Mouse (Mus musculus): ENCODE results near the gene Fam107b.
"Not testable (repeated sequence)": the region's sequence is repeated elsewhere in the genome, so short reads cannot be mapped to it uniquely, and the experiment has no call there.

Fam107b gene

DNA sequence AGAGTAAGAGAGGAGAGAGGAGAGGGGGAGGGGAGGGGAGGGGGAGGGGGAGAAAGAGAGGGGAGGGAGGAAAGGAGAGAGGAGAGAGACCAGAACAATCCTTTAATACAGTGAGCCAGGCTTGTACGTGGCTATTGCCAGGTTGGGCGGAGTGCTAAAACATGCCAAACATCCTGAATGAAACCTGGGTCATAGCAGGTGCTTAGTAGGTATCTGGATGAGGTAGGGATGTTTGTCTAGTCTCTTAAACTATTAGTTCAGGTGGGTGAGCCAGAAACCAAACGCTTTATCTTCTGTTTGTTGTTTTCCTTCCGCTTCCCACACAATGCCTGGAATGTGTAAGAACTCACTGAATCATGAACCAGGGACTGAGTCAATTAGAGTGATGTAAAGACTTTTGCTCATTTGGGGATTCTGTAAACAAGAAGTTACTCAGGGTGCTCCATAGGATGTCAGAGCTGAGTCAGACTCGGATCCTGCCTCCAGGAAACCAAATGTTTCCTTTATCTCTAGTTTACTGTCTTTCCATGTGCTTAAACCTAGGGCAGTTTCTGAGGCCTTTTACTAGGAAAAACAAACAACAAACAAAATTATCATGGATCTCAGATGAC, 89.1 kb downstream of the Fam107b start:
- DNase-seq = peak; percentile 25

DNA sequence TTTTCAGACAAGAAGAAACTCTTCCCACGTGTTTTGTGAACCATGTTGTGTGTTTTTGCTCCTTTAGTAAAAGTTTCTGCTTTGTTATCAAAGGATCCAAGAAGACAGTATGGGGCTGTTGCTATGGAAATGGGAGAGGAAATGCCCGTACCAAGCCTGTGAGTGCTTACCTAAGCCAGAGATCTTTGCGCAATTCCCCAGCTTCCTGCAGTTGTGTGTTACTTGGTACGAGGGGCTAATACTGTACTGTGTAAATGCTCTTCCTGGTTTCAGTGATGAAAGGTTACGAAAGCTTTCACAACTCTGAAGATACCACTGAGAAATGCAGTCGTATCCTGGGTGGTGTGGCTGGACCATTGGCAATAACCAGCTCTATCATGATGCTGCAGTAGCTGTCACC, 93.8 kb downstream of the Fam107b start:
- peak; percentile 59 for DNase-seq

DNA sequence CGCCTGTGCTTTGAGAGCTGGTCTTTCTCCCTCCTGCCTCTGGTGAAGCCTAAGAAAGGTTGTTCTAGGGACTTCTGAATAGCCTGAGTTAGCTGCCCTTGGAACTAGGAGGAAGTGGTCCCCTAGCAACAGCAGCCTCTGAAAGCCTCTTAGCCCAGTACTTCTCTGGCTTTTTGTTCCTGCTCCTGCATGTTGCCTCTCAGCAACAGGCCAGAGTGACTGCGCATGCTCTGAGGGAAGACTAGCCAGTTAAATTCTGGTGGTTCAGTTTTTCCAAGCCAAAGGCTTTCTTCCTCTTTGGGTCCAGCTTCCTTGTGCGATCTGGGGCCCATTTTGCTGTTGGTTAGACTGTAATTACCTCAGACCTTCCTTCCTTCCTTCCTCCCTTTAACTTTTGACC, 98.4 kb downstream of the Fam107b start:
- DNase-seq = peak; percentile 75

DNA sequence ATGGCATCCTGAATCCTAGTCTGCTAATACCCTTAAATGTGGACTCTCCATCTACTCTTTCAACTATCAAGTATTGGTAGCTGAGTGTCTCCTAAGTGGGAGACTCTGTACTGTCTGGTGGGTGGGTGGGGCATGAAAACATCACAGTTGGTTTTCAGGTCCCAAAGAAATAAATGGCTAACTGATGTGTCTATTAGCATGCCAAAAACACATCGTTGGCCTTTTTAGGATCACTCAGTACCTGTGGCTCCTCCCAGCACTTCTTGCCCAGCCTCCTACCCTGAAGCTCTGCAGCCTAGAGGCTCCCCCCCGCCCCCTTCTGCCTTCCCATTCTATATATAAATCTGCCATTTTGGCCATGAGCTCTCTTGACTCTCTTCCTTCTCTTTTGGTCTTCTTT, 99.4 kb downstream of the Fam107b start:
- DNase-seq = no peak

DNA sequence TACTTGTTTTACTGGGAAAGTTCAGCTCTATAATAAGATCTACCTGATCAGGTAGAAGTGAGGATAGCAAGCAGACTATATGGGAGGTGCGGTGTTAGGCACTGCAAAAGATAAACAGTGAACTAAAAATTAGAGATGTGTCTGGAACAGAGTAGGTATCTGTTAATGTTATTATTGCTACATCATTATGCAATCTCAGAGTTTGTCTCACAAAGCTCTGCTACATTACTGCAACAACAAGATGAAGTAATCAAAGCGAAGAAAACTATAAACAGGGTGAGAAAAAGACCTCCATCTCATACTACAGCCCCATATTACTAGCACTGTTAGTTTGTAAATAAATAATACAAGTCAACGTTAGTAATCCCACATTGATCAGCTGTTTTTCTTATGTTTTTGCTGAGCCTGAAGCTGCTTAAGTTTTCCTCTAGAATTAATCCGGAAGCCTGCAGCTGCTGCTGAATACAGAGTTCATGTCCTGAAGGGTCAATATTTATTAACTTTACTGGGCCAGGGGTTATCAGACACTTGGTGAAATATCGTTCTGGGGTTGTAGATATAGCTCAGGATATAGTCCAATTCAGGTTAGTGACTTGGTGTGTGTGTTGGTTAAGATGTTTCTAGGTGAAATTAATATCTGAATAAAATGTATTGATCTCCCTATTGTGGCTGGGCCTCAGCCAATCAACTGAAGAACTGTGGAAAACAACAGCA, 102.5 kb downstream of the Fam107b start:
- DNase-seq = no peak

DNA sequence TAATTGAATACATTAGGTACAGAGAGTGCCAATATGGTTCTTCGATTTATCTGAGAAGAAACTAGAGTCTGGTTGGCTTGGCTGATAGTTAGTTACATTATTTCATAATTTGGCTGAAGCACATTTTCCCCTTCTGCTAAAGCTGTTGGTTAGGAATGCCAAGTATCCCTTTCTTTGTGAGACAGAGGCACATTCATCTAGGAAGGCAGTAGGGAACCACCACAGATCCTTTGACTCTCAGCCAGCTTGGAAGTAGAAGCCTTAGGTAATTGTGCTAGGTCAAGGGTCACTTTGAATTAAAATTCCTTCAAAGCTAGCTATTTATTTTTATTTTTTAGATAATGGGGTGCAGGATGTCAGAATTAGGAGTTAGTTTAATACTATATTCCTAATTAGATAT, 105.2 kb downstream of the Fam107b start:
- no peak for DNase-seq

DNA sequence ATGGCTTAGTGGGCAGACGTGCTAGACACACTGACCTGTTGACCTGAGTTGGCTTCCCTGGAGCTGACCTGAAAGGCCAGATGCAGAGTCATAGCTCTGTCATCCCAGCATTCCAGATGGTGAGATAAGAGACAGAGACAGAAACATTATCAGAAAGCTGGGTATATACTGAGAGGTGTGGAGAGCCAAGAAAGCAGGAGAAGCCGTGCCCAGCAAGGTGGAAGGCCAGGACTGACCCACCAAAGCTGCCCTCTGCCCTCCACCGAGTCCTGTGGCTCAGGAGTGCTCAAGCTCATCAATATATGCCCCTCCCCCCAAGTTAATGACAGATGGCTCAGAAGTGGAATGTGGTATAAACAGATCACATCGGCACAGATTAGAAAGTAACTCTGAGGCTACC, 112.4 kb downstream of the Fam107b start:
- no peak for DNase-seq

DNA sequence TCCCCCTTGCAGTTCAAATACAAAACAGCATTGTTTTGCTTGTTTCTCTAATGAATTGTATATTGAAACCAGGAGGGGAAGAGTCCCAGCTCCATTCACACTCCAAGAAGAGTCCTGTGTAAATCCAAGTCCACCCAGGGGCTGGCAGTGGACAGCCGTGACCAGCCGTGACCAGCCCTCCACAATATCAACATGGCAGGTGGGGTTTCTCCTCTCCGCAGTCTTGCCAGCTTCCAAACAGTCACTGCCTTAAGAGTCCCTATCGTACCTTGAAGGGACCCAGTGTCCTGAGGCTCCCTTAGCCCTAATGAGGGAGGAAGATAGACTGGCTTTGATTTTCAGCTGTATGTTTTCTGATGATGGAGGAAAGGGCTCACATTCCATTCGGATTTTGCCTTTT, 113.1 kb downstream of the Fam107b start:
- no peak for DNase-seq

DNA sequence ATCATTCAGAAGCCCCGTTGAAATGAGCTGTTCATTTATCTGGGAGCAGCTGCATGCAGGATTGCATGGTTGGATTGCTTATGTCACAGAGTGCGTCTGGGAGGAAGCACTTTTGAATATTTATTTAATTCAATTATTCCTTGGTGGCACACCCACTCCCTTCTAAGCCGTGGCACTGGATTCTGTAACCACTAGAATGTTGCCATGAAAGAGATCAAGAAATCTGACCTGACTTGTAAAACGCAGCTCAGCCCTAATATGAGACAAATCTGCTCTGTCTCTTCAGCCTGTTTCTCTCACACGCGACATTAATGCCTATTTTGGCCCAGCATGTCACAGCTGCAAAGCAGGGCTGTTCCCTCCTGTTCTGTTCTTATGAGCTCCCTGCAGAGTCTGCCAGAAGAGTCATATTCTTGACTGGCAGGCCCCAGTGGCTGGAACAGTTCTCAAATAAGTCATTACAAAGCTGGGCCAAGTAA, 113.5 kb downstream of the Fam107b start:
- no peak for DNase-seq

DNA sequence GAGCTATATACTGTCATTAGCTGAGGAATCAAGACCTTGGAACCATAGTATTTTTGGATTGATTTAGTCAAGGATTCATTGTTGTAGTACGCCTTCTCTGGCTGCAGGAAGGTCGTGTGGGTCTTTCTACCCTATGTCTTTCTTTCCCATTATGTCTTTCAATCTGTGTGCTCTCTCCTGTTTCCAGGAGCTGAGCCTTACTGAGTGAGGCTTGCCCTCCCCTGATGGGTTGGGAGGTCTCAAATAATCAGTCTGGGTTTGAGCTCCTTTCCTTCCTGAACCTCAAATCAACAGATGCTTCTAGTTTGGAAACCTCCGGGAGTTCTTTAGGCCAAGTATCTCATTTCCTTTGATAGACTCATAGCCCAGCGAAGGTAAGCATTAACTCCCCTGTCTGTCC, 119.9 kb downstream of the Fam107b start:
- DNase-seq = no peak

DNA sequence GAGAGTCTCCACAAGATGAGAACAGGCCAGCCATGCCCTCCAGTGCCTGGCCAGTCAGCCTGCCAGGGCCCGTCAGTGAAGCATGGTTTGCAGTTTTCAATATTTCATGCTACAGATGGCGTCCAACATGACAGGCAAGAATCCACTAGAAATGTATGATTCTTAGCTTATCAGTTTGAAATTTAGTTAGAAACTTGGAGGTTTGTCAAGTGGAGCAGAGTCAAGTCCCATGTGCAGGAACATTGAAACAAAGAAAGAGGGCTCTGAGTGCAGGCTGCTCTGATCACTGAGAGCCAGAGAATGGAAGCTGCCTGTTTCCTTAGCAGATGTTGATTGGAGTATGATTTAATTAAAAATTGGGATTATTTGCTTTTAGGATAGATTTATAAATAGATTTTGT, 122.5 kb downstream of the Fam107b start:
- DNase-seq = no peak

DNA sequence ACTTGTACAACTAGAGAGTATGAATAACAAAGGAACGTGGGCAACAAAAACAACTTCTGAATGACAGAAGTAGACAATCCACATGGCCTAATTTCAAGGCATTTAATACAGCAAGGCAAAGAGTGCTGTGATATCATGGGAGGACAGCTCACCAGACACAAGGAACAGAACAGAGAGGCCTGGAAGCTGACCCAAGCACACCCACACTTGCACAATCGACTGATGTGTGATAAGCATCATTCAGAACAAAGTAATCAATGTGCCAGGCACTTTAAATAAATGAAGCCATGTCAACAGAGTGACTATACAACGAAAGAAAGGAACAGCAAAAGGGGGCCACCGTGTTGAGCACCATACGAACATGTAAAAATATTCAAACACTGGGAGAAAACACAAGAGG, 125.6 kb downstream of the Fam107b start:
- DNase-seq = no peak

DNA sequence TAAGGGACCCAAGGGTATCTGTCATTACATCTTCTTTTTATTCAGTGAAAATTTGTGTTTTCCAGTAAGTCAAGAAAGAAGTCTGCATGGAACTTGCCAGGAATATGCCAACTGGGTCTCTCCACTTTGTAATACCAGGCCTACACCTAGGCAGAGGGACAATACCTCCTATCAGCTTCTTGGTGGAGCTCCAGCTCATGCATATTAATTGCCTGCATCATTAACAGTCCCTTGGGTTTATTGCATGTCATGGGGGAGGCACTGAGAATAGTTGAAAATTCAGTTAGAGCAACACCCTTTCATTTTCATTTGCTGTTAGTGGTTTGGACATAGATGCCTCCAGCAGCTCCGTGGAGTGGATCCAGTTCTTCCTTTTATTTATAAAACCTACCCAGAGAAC, 130.1 kb downstream of the Fam107b start:
- no peak for DNase-seq

DNA sequence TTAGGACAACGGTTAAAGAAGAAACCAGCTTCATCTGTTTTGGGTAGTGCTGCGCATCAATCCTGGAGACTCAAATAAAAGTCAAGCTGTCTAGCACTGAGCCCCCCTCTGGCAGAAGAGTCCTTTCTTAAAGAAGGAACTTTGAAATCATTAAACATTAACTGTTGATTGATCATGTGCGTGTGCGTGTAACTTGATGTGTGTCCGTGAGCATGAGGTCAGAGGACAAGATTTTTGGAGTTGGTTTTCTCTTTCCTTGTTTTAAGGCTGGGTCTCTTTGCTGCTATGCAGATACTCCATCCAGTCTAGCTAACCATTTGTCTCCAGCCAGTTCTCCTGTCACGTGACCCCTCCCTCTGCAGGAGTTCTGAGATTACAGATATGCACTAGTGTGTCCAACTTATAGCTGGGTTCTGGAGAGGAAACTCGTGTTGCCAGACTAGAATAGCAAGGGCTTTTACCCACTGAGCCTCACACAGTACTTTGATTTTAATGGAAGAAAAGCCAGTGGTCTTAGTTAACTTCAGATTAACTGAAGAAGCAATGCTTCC, 132.4 kb downstream of the Fam107b start:
- DNase-seq = no peak

DNA sequence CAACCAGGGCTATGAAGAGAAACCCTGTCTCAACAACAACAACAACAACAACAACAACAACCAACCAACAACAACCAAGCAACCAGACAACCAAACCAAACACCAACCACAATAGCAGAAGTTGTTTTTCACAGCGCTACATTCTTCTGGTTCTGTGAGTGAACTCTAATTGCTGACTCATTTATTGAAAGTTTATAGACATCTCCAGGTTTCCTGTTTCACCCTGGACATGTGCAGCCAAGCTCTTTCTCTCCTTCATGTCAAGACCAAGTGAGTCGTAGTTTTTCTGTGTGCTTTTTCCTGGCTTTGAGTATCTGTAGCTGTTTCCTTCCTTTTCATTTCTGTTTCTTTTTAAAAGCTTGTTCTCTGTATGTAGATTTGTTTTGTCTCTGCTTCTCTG, 133.5 kb downstream of the Fam107b start:
- no peak for DNase-seq

DNA sequence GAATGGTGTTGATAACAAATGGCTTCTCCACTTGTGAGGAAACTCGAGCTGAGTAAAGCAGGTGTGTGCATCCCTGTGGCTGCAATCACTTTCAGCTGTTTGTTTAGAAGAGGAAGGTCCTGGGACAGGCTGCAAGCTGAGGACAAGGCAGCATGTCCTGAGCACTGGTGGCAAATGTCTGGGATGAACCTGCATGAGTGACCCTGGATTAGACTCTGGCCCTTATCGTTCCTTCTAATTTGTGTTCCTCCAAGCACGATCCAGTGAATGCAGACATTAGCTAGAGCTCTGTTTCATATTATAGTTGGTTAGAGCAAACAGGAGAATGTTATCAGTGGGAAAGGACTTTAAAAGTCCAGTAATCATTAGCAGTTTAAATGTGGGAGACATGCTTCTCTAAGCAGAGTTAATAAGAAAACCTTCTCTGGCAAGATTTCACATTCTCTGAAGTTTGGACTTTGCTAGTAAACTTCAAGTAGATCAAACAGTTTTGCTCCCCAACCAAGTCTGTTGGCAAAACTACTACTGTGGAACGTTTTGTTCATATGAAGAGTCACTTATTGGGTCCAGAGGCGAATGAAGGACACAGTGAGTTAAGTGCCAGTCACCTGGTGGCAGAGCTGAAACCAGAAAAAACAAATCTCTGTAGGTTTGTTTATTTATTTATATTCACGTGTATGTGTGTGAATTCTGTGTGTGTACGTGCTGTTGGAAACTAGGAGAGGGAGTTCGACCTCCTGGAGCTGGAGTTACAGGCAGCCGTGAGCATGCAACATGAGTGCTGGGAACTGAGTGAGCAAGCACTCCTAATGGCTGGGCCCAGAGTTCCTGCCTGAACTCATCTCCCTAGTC, 134.2 kb downstream of the Fam107b start:
- DNase-seq = no peak

DNA sequence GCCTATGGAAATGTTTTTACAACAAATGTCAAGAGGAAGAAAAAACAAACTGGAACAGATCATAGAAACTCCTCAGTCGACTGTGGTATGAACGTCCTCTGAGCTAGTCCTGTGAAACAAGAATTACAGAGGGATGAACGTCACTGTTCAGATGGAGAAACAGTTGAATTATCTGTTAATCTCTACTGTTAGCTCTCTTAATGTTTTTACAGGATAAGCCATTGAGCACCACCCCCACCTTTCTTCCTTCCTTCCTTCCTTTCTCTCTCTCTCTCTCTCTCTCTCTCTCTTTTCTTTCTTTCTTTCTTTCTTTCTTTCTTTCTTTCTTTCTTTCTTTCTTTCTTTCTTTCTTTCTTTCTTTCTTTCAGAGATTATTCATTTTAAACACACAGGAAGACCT, 135.0 kb downstream of the Fam107b start:
- not testable (repeated sequence) for DNase-seq

DNA sequence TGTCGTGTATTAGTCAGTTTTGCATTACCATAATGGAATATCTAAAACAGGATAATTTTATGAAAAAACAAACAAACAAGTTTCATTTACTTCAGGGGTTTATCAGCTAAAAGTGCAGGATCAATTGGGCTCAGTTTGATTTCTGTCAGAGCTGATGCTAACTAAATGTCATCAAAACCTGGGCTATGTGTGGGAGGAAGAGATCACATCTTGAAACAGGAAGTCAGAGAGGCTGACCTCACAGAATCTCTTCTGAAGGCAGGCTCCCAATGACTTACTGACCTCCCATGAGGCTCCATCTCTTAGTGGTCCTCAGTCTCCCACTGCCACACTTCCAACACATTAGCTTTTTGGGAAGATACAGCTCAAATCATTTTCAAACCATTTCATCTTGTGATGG, 136.9 kb downstream of the Fam107b start:
- no peak for DNase-seq

DNA sequence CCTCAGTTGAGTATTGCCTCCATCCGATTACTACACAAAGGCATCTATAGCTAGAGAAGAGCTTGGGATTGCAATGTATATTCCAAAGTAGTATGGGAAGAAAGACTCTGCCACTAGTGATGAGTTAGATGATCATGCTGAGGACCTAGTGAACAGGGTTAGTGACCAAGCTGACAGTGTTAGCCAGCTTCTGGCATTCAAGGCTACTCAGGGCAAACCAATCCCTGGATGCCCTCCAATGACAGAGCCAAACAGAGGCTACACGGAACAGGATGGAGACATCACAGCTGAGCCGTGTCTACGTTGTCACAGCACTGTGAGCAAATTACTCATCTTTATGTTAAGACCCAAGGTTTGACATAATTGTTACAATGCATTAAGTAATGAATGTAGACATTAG, 138.3 kb downstream of the Fam107b start:
- DNase-seq = no peak

DNA sequence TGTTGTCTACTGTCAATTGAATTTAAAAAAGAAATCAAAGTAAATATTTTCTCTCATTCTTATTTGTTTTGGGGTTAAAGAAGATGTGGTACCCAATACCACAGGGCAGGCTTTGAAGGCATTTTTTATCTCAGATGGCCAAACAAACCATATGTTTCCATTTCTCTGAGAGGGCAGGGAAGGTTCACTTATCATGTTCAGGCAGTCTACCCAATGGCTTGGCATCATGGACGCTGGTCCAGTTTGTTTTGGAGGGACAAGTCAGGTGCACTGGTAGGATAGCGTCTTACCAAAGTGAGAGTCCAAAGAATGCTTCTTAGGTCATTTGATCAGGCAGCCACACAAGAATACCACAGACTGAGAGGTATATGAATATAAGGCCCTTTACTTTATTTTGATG, 139.6 kb downstream of the Fam107b start:
- DNase-seq = no peak

DNA sequence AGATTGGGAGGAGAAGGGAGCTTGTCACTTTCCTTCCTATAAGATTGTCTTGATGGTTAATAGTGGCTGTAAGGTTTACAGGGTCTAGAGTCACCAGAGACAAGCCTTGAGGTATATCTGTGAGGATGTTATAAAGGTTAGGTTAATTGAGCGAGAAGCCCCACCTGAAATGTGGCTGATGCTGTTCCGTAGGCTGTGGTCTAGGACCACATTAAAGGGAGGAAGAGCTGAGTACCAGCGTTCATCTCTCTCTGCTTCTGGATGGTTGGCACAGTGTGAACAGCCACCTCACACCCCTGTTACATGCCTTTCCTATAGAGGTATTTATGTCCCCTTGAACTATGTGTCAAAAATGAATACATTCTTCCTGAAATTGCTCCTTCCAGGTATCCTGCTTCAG, 140.2 kb downstream of the Fam107b start:
- DNase-seq = no peak

DNA sequence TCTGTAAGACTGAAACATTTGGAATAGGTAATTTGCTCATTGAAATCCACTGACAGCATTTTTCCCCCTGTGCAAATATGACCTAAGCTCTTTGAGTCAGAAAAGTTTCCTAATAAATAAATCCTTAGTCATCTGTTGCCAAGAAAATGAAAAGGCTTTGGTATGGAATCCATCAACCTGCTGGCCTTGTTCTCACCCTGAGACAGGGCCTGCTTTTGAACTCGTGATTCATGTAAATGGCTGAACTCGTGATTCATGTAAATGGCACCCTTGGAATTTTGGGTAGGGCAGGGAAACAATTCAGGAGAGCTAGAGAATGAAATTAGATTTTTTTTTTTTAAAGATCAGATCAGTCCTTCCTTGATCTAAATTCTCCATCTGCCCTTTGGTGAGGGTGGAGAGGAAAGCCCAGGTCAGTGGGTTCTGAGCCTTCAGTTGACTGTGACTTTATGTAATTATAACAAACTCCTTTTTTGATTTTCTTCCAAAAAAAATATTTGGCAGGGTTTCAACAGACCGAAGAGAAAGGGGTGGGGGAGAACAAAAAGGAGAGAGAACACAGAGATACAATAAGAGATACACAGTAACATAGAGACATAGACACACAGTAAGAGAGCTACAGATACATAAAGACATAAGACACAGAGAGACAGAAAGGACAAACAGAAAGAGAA, 142.2 kb downstream of the Fam107b start:
- no peak for DNase-seq

DNA sequence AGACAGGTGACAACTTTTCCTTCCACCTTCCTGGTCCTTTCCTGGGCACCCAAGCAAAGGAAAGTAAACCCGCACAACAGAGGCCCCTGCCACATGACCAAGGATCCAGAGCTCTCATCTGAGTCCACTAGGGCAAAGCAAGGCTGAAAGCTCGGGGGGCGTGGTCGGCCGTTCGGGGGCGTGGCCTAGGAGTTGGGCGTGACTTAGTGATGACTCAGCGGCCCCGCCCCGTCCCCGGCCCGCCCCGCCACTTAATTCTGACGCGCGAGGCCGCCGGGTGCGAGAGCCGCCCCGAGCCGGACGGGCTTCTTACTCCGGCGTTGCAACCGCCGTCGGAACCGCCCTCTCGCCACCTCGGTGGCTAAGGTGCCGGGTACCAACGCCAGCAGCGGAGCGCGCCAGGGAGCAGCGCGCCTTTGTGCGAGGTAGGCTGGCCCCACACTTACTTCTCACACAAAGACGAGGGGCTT, 143.0 kb downstream of the Fam107b start:
- DNase-seq = peak; percentile 97
